Mouse (Mus musculus) bone marrow macrophage, adult 2 months (primary cell): ENCODE measurements around the gene 1700018B08Rik.

Experiments
- CTCF ChIP-seq: IDR thresholded peaks from 2 replicates; pipeline ENCODE4 v1.5.1; 2012; ENCODE audit warnings: low read depth, mild to moderate bottlenecking, low read length, moderate library complexity
- POLR2A ChIP-seq: IDR thresholded peaks from 2 replicates; pipeline ENCODE4 v1.6.1; 2012; ENCODE audit warnings: mild to moderate bottlenecking, low read depth, low read length, borderline replicate concordance

DNA sequence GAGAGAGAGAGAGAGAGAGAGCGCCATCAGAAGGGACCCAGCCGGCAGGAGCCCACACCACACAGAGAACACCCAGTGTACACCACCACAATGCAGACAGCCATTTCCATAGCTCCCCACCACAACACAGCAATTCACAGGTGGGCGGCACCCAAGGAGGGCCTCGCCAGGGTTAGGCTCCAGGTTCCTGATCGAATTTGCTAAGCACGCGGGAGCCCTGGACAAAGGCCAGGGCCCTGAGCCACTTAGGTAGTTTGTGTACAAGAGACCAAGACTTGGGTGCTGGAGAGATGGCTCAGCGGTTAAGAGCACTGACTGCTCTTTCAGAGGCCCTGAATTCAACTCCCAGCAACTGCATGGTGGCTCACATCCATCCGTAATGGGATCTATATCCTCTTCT lies 8.4 kb upstream of the 1700018B08Rik start:
- no peak for TF ChIP-seq CTCF
- TF ChIP-seq POLR2A = no peak
